Comparison of ENCODE assay signal across 23 mouse cellular contexts in genomic region chr10:118130016-118130415, GRCm38 (mm10). TPM values are rescaled to one million over a fixed set of nuclear protein-coding genes. Genes with fewer than 3 reads are reported as not detected.
DNase-seq lines count a peak whose midpoint lies in the region; TF ChIP-seq lines count a peak whose summit lies in the region.
"Had no signal": no experiment of that assay in that cellular context is flagged by ENCODE, and none has a peak within 500 bp of the region (broad histone marks: within the 10 kb centered on the region; RNA-seq: fewer than 3 reads in every experiment).

No protein-coding gene starts in this region.

- in situ Hi-C loops in CH12.LX (cut with MboI; ENCODE audit: low pct_ligation_motif_present, low pct_unique_long_range_greater_than_20kb, low sequenced_read_pairs): no loop called here

- H3K4me3 ChIP-seq in heart, adult 2 months: no peak overlapping the region
- H3K4me3 ChIP-seq in CH12.LX (replicated peaks in 1 of 3; ENCODE audit: low read depth in 2 of 3, low read length in 2 of 3, poor library complexity in 1 of 3): no peak overlapping the region
- H3K4me3 ChIP-seq in MEL (ENCODE audit: control insufficient read depth in 1 of 2, insufficient read depth in 1 of 2, low read depth in 2 of 2, low read length in 2 of 2): no peak overlapping the region
- H3K4me3 ChIP-seq: embryonic facial prominence, embryonic 13.5 days; embryonic facial prominence, embryonic 15.5 days; erythroblast, embryonic 14.5 days; forebrain, embryonic 10.5 days; forebrain, embryonic 12.5 days had no signal

- no peak for TF ChIP-seq EP300 in heart, adult 2 months (IDR thresholded peaks at IDR 0.05; ENCODE audit: insufficient read depth, low read depth, low read length)
- TF ChIP-seq EP300 in CH12.LX (IDR thresholded peaks at IDR 0.05; ENCODE audit: low read length): no peak
- TF ChIP-seq EP300 in MEL (IDR thresholded peaks at IDR 0.05; ENCODE audit: low read depth in 1 of 2, low read length in 2 of 2): no peak

- TF ChIP-seq CTCF in heart, adult 2 months (IDR thresholded peaks at IDR 0.05): no peak
- TF ChIP-seq CTCF in CH12.LX (conservative IDR thresholded peaks at IDR 0.05 in 1 of 2, IDR thresholded peaks at IDR 0.05 in 1 of 2; ENCODE audit: low read depth in 2 of 2, low read length in 2 of 2) (no peak), MEL (IDR thresholded peaks at IDR 0.05 in 2 of 3, conservative IDR thresholded peaks at IDR 0.05 in 1 of 3; ENCODE audit: control insufficient read depth in 1 of 3, insufficient read depth in 1 of 3, low read depth in 2 of 3, low read length in 3 of 3, poor library complexity in 1 of 3, severe bottlenecking in 1 of 3) (no peak)

- no peak for TF ChIP-seq RAD21 in CH12.LX (IDR thresholded peaks at IDR 0.05; ENCODE audit: low read depth, low read length)
- TF ChIP-seq RAD21 in MEL (IDR thresholded peaks at IDR 0.05; ENCODE audit: low read depth, low read length): no peak

- peak; percentile 63 for DNase-seq in heart, adult 11 months
- no peak for DNase-seq in heart, adult 2 months
- DNase-seq in CH12.LX (ENCODE audit: extremely low read depth): no peak
- no peak for DNase-seq in MEL (ENCODE audit: low read depth, low spot score)
- DNase-seq in kidney, postnatal 4 days: no peak
- DNase-seq in liver: no peak
- DNase-seq: adrenal gland, adult 2 months; adrenal gland, postnatal 10 days; adrenal gland, postnatal 25 days; B cell, adult 2 months; cerebellum, adult 11 months; cerebellum, adult 18-20 months; cerebellum, adult 8-10 months; cerebellum, adult 9-11 months; cerebellum, postnatal 14 days; cerebellum, postnatal 36 days; embryo, embryonic 11 days had no signal

- H3K27me3 ChIP-seq in heart, adult 2 months (ENCODE audit: control insufficient read depth, insufficient read depth, low read length): 0 out of 2 replicates have a peak, but pooled peaks cover 1% of the 10 kb centered on the region
- H3K27me3 ChIP-seq in CH12.LX (replicated peaks): no peaks in the 10 kb centered on the region
- peaks cover 0 to 1% of the 10 kb centered on the region in 2 experiments; a peak in 2 of 4 replicates for H3K27me3 ChIP-seq in MEL (ENCODE audit: control insufficient read depth in 1 of 2, insufficient read depth in 2 of 2, low read length in 2 of 2)

- no peak overlapping the region for H3K9ac ChIP-seq in heart, adult 2 months (ENCODE audit: low read depth, low read length)
- H3K9ac ChIP-seq in CH12.LX (ENCODE audit: insufficient read depth, low read depth): no peak overlapping the region
- no peak overlapping the region for H3K9ac ChIP-seq in MEL (ENCODE audit: control insufficient read depth, low read depth, low read length, poor library complexity, severe bottlenecking)
- H3K9ac ChIP-seq: embryonic facial prominence, embryonic 13.5 days; embryonic facial prominence, embryonic 15.5 days; forebrain, embryonic 12.5 days had no signal

- WGBS in heart, adult 2 months: 50% methylated on average over 2 of the region's 2 CpGs

- H3K79me2 ChIP-seq in heart, adult 2 months (replicated peaks; ENCODE audit: control insufficient read depth, insufficient read depth, low read length): no peaks in the 10 kb centered on the region
- H3K79me2 ChIP-seq in CH12.LX (replicated peaks; ENCODE audit: control insufficient read depth, extremely low read depth, insufficient read depth, poor library complexity, severe bottlenecking) (no peaks in the 10 kb centered on the region), MEL (ENCODE audit: control insufficient read depth, insufficient read depth, low read length, poor library complexity) (no peaks in the 10 kb centered on the region)

- no peak overlapping the region for H3K27ac ChIP-seq in heart, adult 2 months
- H3K27ac ChIP-seq in CH12.LX (ENCODE audit: insufficient read depth, low read depth): no peak overlapping the region
- H3K27ac ChIP-seq in MEL (ENCODE audit: control insufficient read depth, low read depth, low read length): no peak overlapping the region
- H3K27ac ChIP-seq: embryonic facial prominence, embryonic 13.5 days; embryonic facial prominence, embryonic 15.5 days; forebrain, embryonic 10.5 days; forebrain, embryonic 12.5 days had no signal

- H3K36me3 ChIP-seq in heart, adult 2 months (ENCODE audit: control insufficient read depth, insufficient read depth, low read length): no peaks in the 10 kb centered on the region
- H3K36me3 ChIP-seq in CH12.LX (replicated peaks in 1 of 2; ENCODE audit: control insufficient read depth in 1 of 2, insufficient read depth in 1 of 2, low read length in 1 of 2) (no peaks in the 10 kb centered on the region), MEL (ENCODE audit: control insufficient read depth in 1 of 2, insufficient read depth in 2 of 2, low read length in 2 of 2) (no peaks in the 10 kb centered on the region)
- H3K36me3 ChIP-seq: embryonic facial prominence, embryonic 13.5 days; embryonic facial prominence, embryonic 15.5 days; forebrain, embryonic 10.5 days; forebrain, embryonic 12.5 days; G1E had no signal

- H3K9me3 ChIP-seq in CH12.LX (replicated peaks; ENCODE audit: low read length) (no peaks in the 10 kb centered on the region), MEL (replicated peaks; ENCODE audit: insufficient read depth, low read length) (no peaks in the 10 kb centered on the region)
- H3K9me3 ChIP-seq: embryonic facial prominence, embryonic 13.5 days; embryonic facial prominence, embryonic 15.5 days; forebrain, embryonic 10.5 days; forebrain, embryonic 12.5 days; G1E had no signal

- dilution Hi-C loops in CH12.LX (cut with MboI; ENCODE audit: extremely low pct_ligation_motif_present, extremely low pct_unique_long_range_greater_than_20kb, low sequenced_read_pairs): no loop called here

- intact Hi-C loops in heart, adult 2 months (cut with DNase I): no loop called here

- no peak for TF ChIP-seq POLR2A in heart, adult 2 months (IDR thresholded peaks at IDR 0.05; ENCODE audit: insufficient read depth, low read depth, low read length)
- TF ChIP-seq POLR2A in CH12.LX (IDR thresholded peaks at IDR 0.05; ENCODE audit: low read depth, low read length) (no peak), MEL (IDR thresholded peaks at IDR 0.05; ENCODE audit: control insufficient read depth in 1 of 2, insufficient read depth in 1 of 2, low read depth in 1 of 2, low read length in 2 of 2, poor library complexity in 1 of 2) (no peak)

- H3K4me2 ChIP-seq in CH12.LX (ENCODE audit: insufficient read depth, low read depth, poor library complexity, severe bottlenecking): no peak overlapping the region
- H3K4me2 ChIP-seq: embryonic facial prominence, embryonic 13.5 days; embryonic facial prominence, embryonic 15.5 days; forebrain, embryonic 12.5 days had no signal

- no peaks in the 10 kb centered on the region for H3K4me1 ChIP-seq in heart, adult 2 months (ENCODE audit: control insufficient read depth, insufficient read depth, low read length)
- H3K4me1 ChIP-seq in CH12.LX (ENCODE audit: control insufficient read depth in 1 of 2, insufficient read depth in 2 of 2): 0 out of 4 replicates have a peak, but pooled peaks cover 0 to 2% of the 10 kb centered on the region in 2 experiments
- no peaks in the 10 kb centered on the region for H3K4me1 ChIP-seq in MEL (ENCODE audit: control insufficient read depth in 1 of 2, insufficient read depth in 2 of 2, low read length in 2 of 2)
- H3K4me1 ChIP-seq: embryonic facial prominence, embryonic 13.5 days; embryonic facial prominence, embryonic 15.5 days; forebrain, embryonic 10.5 days; forebrain, embryonic 12.5 days had no signal

TF ChIP-seq in CH12.LX, 34 proteins besides CTCF, POLR2A, EP300 and RAD21:
- TF ChIP-seq HCFC1 (IDR thresholded peaks at IDR 0.05; ENCODE audit: low read depth, low read length): peak; percentile 66
- no peak for TF ChIP-seq MEF2A (IDR thresholded peaks at IDR 0.05; ENCODE audit: borderline replicate concordance, low read depth, low read length)

TF ChIP-seq in MEL, 35 proteins besides CTCF, POLR2A, EP300 and RAD21:
- TF ChIP-seq E2F4 (IDR thresholded peaks at IDR 0.05; ENCODE audit: borderline replicate concordance, low read depth, low read length): no peak
- peak; percentile 74 for TF ChIP-seq HCFC1 (IDR thresholded peaks at IDR 0.05; ENCODE audit: low read depth, low read length)

RNA-seq across cellular contexts. Expression of gene Mdm1, which starts 11.6 kb away (rescaled TPM):
- total RNA-seq in heart, adult 2 months (2021): 1 to 10 TPM; 3.9 to 4.0 TPM
- 3.3 and 5.9 TPM in 2 replicates for polyA plus RNA-seq in heart, adult 2 months (2012; rRNA removed)
- total RNA-seq in CH12.LX (2012; rRNA removed) (6.8 and 7.7 TPM in 2 replicates), CH12.LX (2014; rRNA removed) (10.4 and 12.6 TPM in 2 replicates), MEL (2012; rRNA removed) (27.9 and 28.0 TPM in 2 replicates)
- polyA plus RNA-seq in CH12.LX (2012; ENCODE audit: insufficient read length, low read depth) (9.7 and 10.8 TPM in 2 replicates), MEL (2012; ENCODE audit: insufficient read depth in 1 of 2, insufficient read length in 2 of 2, low read depth in 1 of 2, low replicate concordance in 2 of 2, missing spikeins in 1 of 2) (10 to 100 TPM in 1 of 2 experiments, not detected in 1; 44.5 TPM)
